Mouse (Mus musculus) stomach, postnatal 0 days (tissue): ENCODE measurements at regions not wholly inside any gene's neighbourhood (a gene's known extent, or its start where the extent isn't known, plus 50 kb on each side); places are given as distances from the start of the nearest gene placed in this dataset.

Experiments
- ATAC-seq: fragments of 200-750 bp; cut with Nextera tagmentation; 2 replicates; pipeline ENCODE4 v1.8.0; 2017; ENCODE audit not compliant: low FRiP score, low TSS enrichment
- DNase-seq: peaks from one replicate; pipeline ENCODE4 v3.0.0-alpha.2; 2016; ENCODE audit warnings: low spot score
- H3K27ac ChIP-seq: fragments of 300-500 bp; sonication (generic); replicated peaks from 2 replicates; pipeline ENCODE4 v1.5.1; 2014; ENCODE audit warnings: mild to moderate bottlenecking, control low read depth
- H3K27me3 ChIP-seq: fragments of 300-500 bp; sonication (generic); 2 replicates; pipeline ENCODE4 v1.6.1; 2014; ENCODE audit warnings: low read length; ENCODE audit not compliant: control insufficient read depth, insufficient read depth
- H3K36me3 ChIP-seq: fragments of 300-500 bp; sonication (generic); 2 replicates; pipeline ENCODE4 v1.6.1; 2014; ENCODE audit warnings: low read length, mixed read lengths; ENCODE audit not compliant: control insufficient read depth, insufficient read depth
- H3K4me1 ChIP-seq: fragments of 300-500 bp; sonication (generic); replicated peaks from 2 replicates; pipeline ENCODE4 v1.6.1; 2014; ENCODE audit warnings: antibody characterized with exemption; ENCODE audit not compliant: control insufficient read depth, insufficient read depth
- H3K4me2 ChIP-seq: fragments of 300-500 bp; sonication (generic); replicated peaks from 2 replicates; pipeline ENCODE4 v1.6.1; 2014; ENCODE audit warnings: low read depth, mild to moderate bottlenecking, control low read depth, moderate library complexity
- H3K4me3 ChIP-seq: fragments of 300-500 bp; sonication (generic); 2 replicates; pipeline ENCODE4 v1.5.1; 2014; ENCODE audit warnings: low read depth, low read length, control low read depth
- H3K9ac ChIP-seq: fragments of 300-500 bp; sonication (generic); 2 replicates; pipeline ENCODE4 v1.6.1; 2014; ENCODE audit warnings: mild to moderate bottlenecking, low read length, control low read depth, mixed read lengths
- H3K9me3 ChIP-seq: fragments of 300-500 bp; sonication (generic); 2 replicates; pipeline ENCODE4 v1.6.1; 2016; ENCODE audit warnings: low read length; ENCODE audit not compliant: control insufficient read depth
- CTCF ChIP-seq: IDR thresholded peaks from 2 replicates; pipeline ENCODE4 v1.5.1; 2016; ENCODE audit warnings: antibody characterized with exemption, low read depth, mild to moderate bottlenecking, moderate library complexity
- EP300 ChIP-seq: optimal IDR thresholded peaks from 2 replicates; pipeline ENCODE3; 2016; ENCODE audit warnings: antibody characterized with exemption
- WGBS: fragments of 180-500 bp; shearing (Covaris S2); extraction: QIAGEN DNeasy Blood & Tissue Kit; methylation state at CpG from one replicate; pipeline ENCODE4 v1.1.7; 2014; 5-methylcytosine and 5-hydroxymethylcytosine counted together

- no peak overlapping the region for H3K4me3 ChIP-seq
- no peaks in the 10 kb centered on the region for H3K36me3 ChIP-seq
- WGBS, result 16% methylated on average over 9 of the region's 9 CpGs
- H3K4me1 ChIP-seq, result no peaks in the 10 kb centered on the region
- H3K4me2 ChIP-seq, result no peak overlapping the region
- TF ChIP-seq EP300, result no peak
- peak; percentile 72 for TF ChIP-seq CTCF
- H3K9ac ChIP-seq, result no peak overlapping the region
- no peaks in the 10 kb centered on the region for H3K9me3 ChIP-seq
- no peak for ATAC-seq
- no peak overlapping the region for H3K27ac ChIP-seq
- no peak for DNase-seq
- no peaks in the 10 kb centered on the region for H3K27me3 ChIP-seq
These were observed 93.1 kb upstream of the Fmr1 start for GRCm38 (mm10) chrX:68585246-68585645.

DNA sequence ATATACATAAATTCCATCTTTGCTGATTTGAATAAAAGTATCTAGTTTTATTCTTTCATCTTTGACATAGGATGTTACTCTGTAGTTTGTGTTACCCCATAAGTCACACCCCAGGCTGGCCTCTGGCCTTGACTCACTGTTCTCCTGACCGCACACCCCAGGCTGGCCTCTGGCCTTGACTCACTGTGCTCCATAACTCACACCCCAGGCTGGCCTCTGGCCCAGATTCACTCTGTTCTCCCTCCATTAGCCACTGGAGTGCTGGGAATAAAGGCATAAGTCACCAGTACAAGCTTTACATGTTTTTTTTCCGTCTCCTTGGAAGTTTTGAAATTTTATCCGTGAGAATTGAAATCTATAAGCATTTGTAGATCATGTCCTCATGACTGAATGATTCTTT lies 56.2 kb upstream of the Fmr1 start:
- WGBS, result 64% methylated on average over 3 of the region's 3 CpGs
- no peak for ATAC-seq
- TF ChIP-seq CTCF, result no peak
- TF ChIP-seq EP300, result no peak
- H3K27me3 ChIP-seq, result no peaks in the 10 kb centered on the region
- H3K4me1 ChIP-seq, result no peaks in the 10 kb centered on the region
- H3K27ac ChIP-seq, result no peak overlapping the region
- no peak overlapping the region for H3K4me3 ChIP-seq
- no peaks in the 10 kb centered on the region for H3K36me3 ChIP-seq
- H3K9ac ChIP-seq, result no peak overlapping the region
- H3K4me2 ChIP-seq, result no peak overlapping the region
- no peaks in the 10 kb centered on the region for H3K9me3 ChIP-seq
- no peak for DNase-seq
